Mouse (Mus musculus): ENCODE measurements around the gene Rbbp9. TPM values are rescaled to one million over a fixed set of nuclear protein-coding genes. Genes with fewer than 3 reads are reported as not detected.

The Rbbp9 gene
- polyA plus RNA-seq, 1 experiment from 2014 or later = 46.6 TPM

Other genes starting within 250 kb of the Rbbp9 start
- 0.18 TPM in 1 of 2 replicates, not detected in the other for gene Ovol2, start 218.7 kb downstream of the Rbbp9 start, polyA plus RNA-seq (2014; fragmentation: Nextera tagmentation; extraction: Ambion mirVana)
- gene Kat14, start 181.9 kb downstream of the Rbbp9 start, polyA plus RNA-seq (2014; fragmentation: Nextera tagmentation; extraction: Ambion mirVana) = 21.7 and 22.6 TPM in 2 replicates
- gene Pet117, start 181.9 kb downstream of the Rbbp9 start, polyA plus RNA-seq (2014; fragmentation: Nextera tagmentation; extraction: Ambion mirVana) = 1.2 TPM in 1 of 2 replicates, not detected in the other
- 1.1 and 1.7 TPM in 2 replicates for gene Dzank1, start 23.5 kb downstream of the Rbbp9 start, polyA plus RNA-seq (2014; fragmentation: Nextera tagmentation; extraction: Ambion mirVana)
- 20.1 and 20.8 TPM in 2 replicates for gene Polr3f, start 23.2 kb downstream of the Rbbp9 start, polyA plus RNA-seq (2014; fragmentation: Nextera tagmentation; extraction: Ambion mirVana)
- gene Sec23b, start 5.4 kb upstream of the Rbbp9 start, polyA plus RNA-seq (2014; fragmentation: Nextera tagmentation; extraction: Ambion mirVana) = 39.5 and 39.8 TPM in 2 replicates
- 58.7 and 68.3 TPM in 2 replicates for gene Smim26, start 43.2 kb upstream of the Rbbp9 start, polyA plus RNA-seq (2014; fragmentation: Nextera tagmentation; extraction: Ambion mirVana)
- 29.9 and 30.9 TPM in 2 replicates for gene Dtd1, start 49.0 kb upstream of the Rbbp9 start, polyA plus RNA-seq (2014; fragmentation: Nextera tagmentation; extraction: Ambion mirVana)

Data from heart, embryonic 14.5 days (tissue).